Mouse (Mus musculus) midbrain, embryonic 11.5 days (tissue): Measurements from ENCODE around the gene Odf3. TPM values are rescaled to one million over a fixed set of nuclear protein-coding genes. Genes with fewer than 3 reads are reported as not detected.

Source experiments
- ATAC-seq: fragments of 200-750 bp; cut with Nextera tagmentation; 2 replicates; pipeline ENCODE4 v1.8.0; 2017; ENCODE audit warnings: moderate TSS enrichment, moderate library complexity; ENCODE audit not compliant: low FRiP score
- DNase-seq: peaks from one replicate; pipeline ENCODE4 v3.0.0; 2015; ENCODE audit warnings: low spot score; ENCODE audit errors: missing footprints
- H3K27ac ChIP-seq: fragments of 300-500 bp; sonication (generic); 2 replicates; pipeline ENCODE4 v1.5.1; 2014; ENCODE audit warnings: low read depth, low read length
- H3K27me3 ChIP-seq: fragments of 300-500 bp; sonication (generic); 2 replicates; pipeline ENCODE4 v1.6.1; 2014; ENCODE audit warnings: mild to moderate bottlenecking, low read length, moderate library complexity, mixed read lengths; ENCODE audit not compliant: control insufficient read depth, insufficient read depth
- H3K36me3 ChIP-seq: fragments of 300-500 bp; sonication (generic); 2 replicates; pipeline ENCODE4 v1.6.1; 2014; ENCODE audit warnings: mild to moderate bottlenecking, low read length, moderate library complexity, mixed read lengths; ENCODE audit not compliant: control insufficient read depth, insufficient read depth
- H3K4me1 ChIP-seq: fragments of 300-500 bp; sonication (generic); 2 replicates; pipeline ENCODE4 v1.6.1; 2014; ENCODE audit warnings: low read length; ENCODE audit not compliant: control insufficient read depth, insufficient read depth
- H3K4me2 ChIP-seq: fragments of 300-500 bp; sonication (generic); 2 replicates; pipeline ENCODE4 v1.6.1; 2014; ENCODE audit warnings: mild to moderate bottlenecking, moderate library complexity
- H3K4me3 ChIP-seq: fragments of 300-500 bp; sonication (generic); 2 replicates; pipeline ENCODE4 v1.5.1; 2014; ENCODE audit warnings: low read depth, low read length
- H3K9ac ChIP-seq: fragments of 300-500 bp; sonication (generic); 2 replicates; pipeline ENCODE4 v1.6.1; 2014; ENCODE audit warnings: low read length
- H3K9me3 ChIP-seq: fragments of 300-500 bp; sonication (generic); 2 replicates; pipeline ENCODE4 v1.6.1; 2016; ENCODE audit warnings: low read length; ENCODE audit not compliant: control insufficient read depth
- WGBS: fragments of 180-500 bp; shearing (Covaris S2); extraction: QIAGEN DNeasy Blood & Tissue Kit; methylation state at CpG from one replicate; pipeline ENCODE4 v1.1.7; 2014; 5-methylcytosine and 5-hydroxymethylcytosine counted together
- polyA plus RNA-seq: library from polyadenylated mRNA; unstranded; fragments of >200 nt; fragmentation: Nextera tagmentation; extraction: Ambion mirVana; gene quantifications from 2 replicates; pipeline ENCODE4 v1.2.1, GENCODE M21; 2014

The Odf3 gene
- polyA plus RNA-seq, 1 experiment from 2014 or later, result not detected

GRCm38 (mm10) chr7:140860728-140861127 lies 13.1 kb downstream of the Odf3 start:
- DNase-seq, result peak; percentile 67
- WGBS, result 89% methylated on average over 5 of the region's 5 CpGs

GRCm38 (mm10) chr7:140864761-140865160 lies 17.2 kb downstream of the Odf3 start:
- Histone ChIP-seq H3K9me3 (no peaks in the 10 kb centered on the region), H3K27ac (no peak overlapping the region), H3K36me3 (peaks cover 4% of the 10 kb centered on the region; the same call in 1 of the 2 replicates), H3K27me3 (no peaks in the 10 kb centered on the region), H3K4me3 (no peak overlapping the region), H3K9ac (no peak overlapping the region), H3K4me1 (no peaks in the 10 kb centered on the region), H3K4me2 (no peak overlapping the region)
- DNase-seq (no peak), ATAC-seq (no peak)
- WGBS, result 94% methylated on average over 12 of the region's 12 CpGs

More at GRCm38 (mm10) chr7:140860728-140861127, 13.1 kb downstream of the Odf3 start:
- Histone ChIP-seq H3K4me3 (no peak overlapping the region), H3K4me1 (peaks cover 10% of the 10 kb centered on the region), H3K9me3 (no peaks in the 10 kb centered on the region), H3K27ac (no peak overlapping the region), H3K9ac (no peak overlapping the region), H3K27me3 (no peaks in the 10 kb centered on the region), H3K36me3 (peaks cover 4% of the 10 kb centered on the region; the same call in 1 of the 2 replicates), H3K4me2 (no peak overlapping the region)
- ATAC-seq, result no peak

GRCm38 (mm10) chr7:140874224-140874623 lies 26.6 kb downstream of the Odf3 start:
- no peak overlapping the region for H3K27ac ChIP-seq
- DNase-seq, result no peak
- H3K9ac ChIP-seq, result no peak overlapping the region
- no peaks in the 10 kb centered on the region for H3K27me3 ChIP-seq
- no peak overlapping the region for H3K4me2 ChIP-seq
- H3K4me1 ChIP-seq, result no peaks in the 10 kb centered on the region
- WGBS, result 91% methylated on average over 4 of the region's 4 CpGs
- peaks cover 4% of the 10 kb centered on the region; the same call in 1 of the 2 replicates for H3K36me3 ChIP-seq
- ATAC-seq, result no peak
- H3K4me3 ChIP-seq, result no peak overlapping the region
- H3K9me3 ChIP-seq, result no peaks in the 10 kb centered on the region

GRCm38 (mm10) chr7:140877364-140877763 lies 29.8 kb downstream of the Odf3 start:
- no peak for ATAC-seq
- Histone ChIP-seq H3K9ac (no peak overlapping the region), H3K9me3 (no peaks in the 10 kb centered on the region), H3K4me3 (no peak overlapping the region), H3K27me3 (no peaks in the 10 kb centered on the region), H3K4me1 (peaks cover 3% of the 10 kb centered on the region; the same call in 1 of the 2 replicates), H3K36me3 (peaks cover 4% of the 10 kb centered on the region; the same call in 1 of the 2 replicates), H3K4me2 (no peak overlapping the region), H3K27ac (no peak overlapping the region)
- no peak for DNase-seq
- 88% methylated on average over 6 of the region's 6 CpGs for WGBS

- Histone ChIP-seq H3K27ac (no peak overlapping the region), H3K9me3 (no peaks in the 10 kb centered on the region), H3K4me2 (no peak overlapping the region), H3K36me3 (peaks cover 4% of the 10 kb centered on the region; the same call in 1 of the 2 replicates), H3K9ac (no peak overlapping the region), H3K4me3 (no peak overlapping the region), H3K27me3 (no peaks in the 10 kb centered on the region), H3K4me1 (peaks cover 8% of the 10 kb centered on the region)
- WGBS, result 92% methylated on average over 7 of the region's 7 CpGs
- no peak for DNase-seq
- ATAC-seq, result no peak
These were observed 31.8 kb downstream of the Odf3 start for GRCm38 (mm10) chr7:140879355-140879754.

- peaks cover 8% of the 10 kb centered on the region for H3K4me1 ChIP-seq
- H3K4me3 ChIP-seq, result no peak overlapping the region
- 91% methylated on average over 3 of the region's 3 CpGs for WGBS
- DNase-seq (no peak), ATAC-seq (no peak)
- no peak overlapping the region for H3K4me2 ChIP-seq
- H3K9ac ChIP-seq, result no peak overlapping the region
- H3K9me3 ChIP-seq, result no peaks in the 10 kb centered on the region
- peaks cover 4% of the 10 kb centered on the region; the same call in 1 of the 2 replicates for H3K36me3 ChIP-seq
- no peaks in the 10 kb centered on the region for H3K27me3 ChIP-seq
- no peak overlapping the region for H3K27ac ChIP-seq
These were observed 32.8 kb downstream of the Odf3 start for GRCm38 (mm10) chr7:140880419-140880818.

GRCm38 (mm10) chr7:140880865-140881515 lies 33.4 kb downstream of the Odf3 start:
- no peak for ATAC-seq
- H3K27ac ChIP-seq, result no peak overlapping the region
- H3K4me3 ChIP-seq, result peak overlapping the region; percentile 52
- H3K9me3 ChIP-seq, result no peaks in the 10 kb centered on the region
- peaks cover 8% of the 10 kb centered on the region for H3K4me1 ChIP-seq
- 35% methylated on average over 8 of the region's 8 CpGs for WGBS
- DNase-seq, result no peak
- H3K36me3 ChIP-seq, result 0 out of 2 replicates have a peak, but pooled peaks cover 2% of the 10 kb centered on the region
- H3K4me2 ChIP-seq, result peak overlapping the region; percentile 85
- H3K9ac ChIP-seq, result peak overlapping the region; percentile 49
- no peaks in the 10 kb centered on the region for H3K27me3 ChIP-seq

GRCm38 (mm10) chr7:140881696-140882468 lies 34.3 kb downstream of the Odf3 start, which contains the start of the genes Psmd13 and Sirt3:
Psmd13 (plus strand) TSS chr7:140881968.
Sirt3 (minus strand) TSS chr7:140882309.
- Histone ChIP-seq H3K36me3 (no peaks in the 10 kb centered on the region), H3K27ac (peak within 1 kb of the TSS; percentile 75), H3K27me3 (no peaks in the 10 kb centered on the region), H3K9me3 (no peaks in the 10 kb centered on the region), H3K4me3 (peak within 1 kb of the TSS; percentile 52), H3K9ac (peak within 1 kb of the TSS; percentile 49), H3K4me1 (peaks cover 8% of the 10 kb centered on the region), H3K4me2 (peak within 1 kb of the TSS; percentile 85)
- DNase-seq, result peak; percentile 99
- peak; percentile 95 for ATAC-seq
- WGBS, result under 1% methylated on average over 59 of the region's 59 CpGs

- peak; percentile 70 for ATAC-seq
- no peaks in the 10 kb centered on the region for H3K36me3 ChIP-seq
- no peak for DNase-seq
- H3K27me3 ChIP-seq, result no peaks in the 10 kb centered on the region
- peak overlapping the region; percentile 49 for H3K9ac ChIP-seq
- no peaks in the 10 kb centered on the region for H3K9me3 ChIP-seq
- H3K4me2 ChIP-seq, result peak overlapping the region; percentile 85
- WGBS, result 1% methylated on average over 12 of the region's 12 CpGs
- H3K4me3 ChIP-seq, result peak overlapping the region; percentile 52
- H3K27ac ChIP-seq, result no peak overlapping the region
- H3K4me1 ChIP-seq, result peaks cover 8% of the 10 kb centered on the region
These were observed 34.8 kb downstream of the Odf3 start for GRCm38 (mm10) chr7:140882469-140882803.
